Mouse (Mus musculus) adrenal gland, postnatal 36 days (tissue): Measurements from ENCODE around the gene Six3. TPM values are rescaled to one million over a fixed set of nuclear protein-coding genes. Genes with fewer than 3 reads are reported as not detected.
A peak's percentile ranks its signal among the peaks of the same experiment; 100 is the strongest.

Experiments used
- DNase-seq, 2 experiments: peaks; one replicate each; pipeline ENCODE4 v3.0.0; 2021; ENCODE audit warnings: mixed read lengths in 1 of 2
- total RNA-seq, 2 experiments: library from RNA; stranded (reverse); gene quantifications; 2 replicates each; pipeline ENCODE4 v1.2.3; 2021

Six3 gene
- total RNA-seq, 2 experiments from 2014 or later, result not detected

DNA sequence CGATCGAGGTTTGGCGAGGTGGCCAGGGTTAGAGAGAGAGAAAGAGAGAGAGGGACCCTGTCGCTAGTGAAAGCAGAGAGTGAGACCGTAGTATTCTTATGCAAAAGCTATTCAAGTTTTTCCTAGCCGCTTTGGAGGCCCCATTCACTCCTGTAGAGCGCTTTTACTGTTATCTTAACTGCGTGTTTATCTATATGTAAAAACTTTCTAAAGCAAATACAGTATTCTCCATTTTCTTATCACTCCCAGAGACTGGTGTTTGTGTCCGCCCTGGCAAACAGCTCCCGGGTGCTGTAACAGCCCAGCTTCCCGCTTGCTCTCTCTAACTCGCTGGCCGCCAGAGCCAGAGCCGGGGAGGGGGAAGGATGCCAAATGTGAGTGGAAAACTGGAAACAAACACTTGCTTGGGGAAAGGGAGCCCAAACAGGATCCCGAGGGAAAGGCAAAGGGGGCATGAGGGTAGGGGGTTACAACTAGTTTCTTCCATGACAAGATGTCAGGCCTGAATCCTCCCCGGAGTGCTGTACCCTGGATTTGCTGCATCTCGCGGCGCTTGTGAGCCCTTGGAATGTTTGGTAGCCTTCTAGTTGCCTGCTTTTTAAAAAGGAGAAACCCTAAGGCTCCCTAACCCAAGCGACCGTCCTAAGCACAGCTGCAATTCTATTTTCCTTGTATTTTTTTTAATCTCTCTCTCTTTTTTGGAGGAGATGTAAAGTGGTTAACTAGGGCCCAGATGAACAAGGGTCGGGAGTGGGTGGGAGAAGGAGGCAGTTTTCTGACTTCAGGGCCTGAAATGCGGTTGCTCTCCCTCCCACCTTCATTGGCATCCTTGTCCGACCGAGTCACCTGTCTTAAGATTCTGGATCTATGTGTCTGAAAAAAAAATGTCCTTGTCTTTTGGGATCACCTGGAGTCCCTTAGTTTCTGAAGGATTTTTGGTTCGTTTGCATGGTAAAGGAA, 11.9 kb downstream of the Six3 start:
- DNase-seq, result no peak

DNA sequence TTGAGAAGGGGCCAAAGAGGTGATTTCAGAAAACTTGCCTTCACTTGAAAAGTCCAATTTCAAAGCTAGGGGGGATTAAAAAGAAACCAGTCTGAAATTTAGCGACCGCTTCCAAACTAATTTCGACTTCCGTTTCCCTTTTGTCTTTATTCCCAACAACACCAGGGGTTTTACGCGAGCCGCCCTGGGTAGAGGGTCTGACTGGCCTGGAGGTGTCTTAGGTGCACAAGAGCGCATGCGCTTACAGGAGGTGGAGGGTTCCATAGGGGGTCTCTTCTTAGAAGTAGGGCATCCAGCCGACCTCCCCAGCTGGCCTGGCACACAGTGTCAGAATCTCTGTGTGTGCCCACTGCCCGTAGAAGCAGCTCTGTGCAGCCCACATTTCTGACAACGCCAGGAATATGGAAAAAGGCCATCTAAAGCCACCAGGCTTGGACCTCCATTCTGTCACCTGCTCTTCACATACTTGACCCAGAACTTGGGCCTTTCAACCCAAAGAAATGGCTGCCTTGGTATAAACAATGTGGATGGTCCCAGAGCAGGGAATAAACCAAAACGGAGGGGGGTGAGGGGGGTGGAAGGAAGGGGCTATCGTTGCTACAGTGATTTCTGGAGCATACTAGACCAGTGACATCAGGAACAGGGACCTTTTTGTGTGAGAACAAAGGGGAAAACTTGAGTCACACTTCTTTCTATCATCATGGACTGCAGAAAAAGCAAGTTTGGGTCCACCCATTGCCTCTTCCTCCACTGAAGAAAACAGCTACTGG, 12.9 kb downstream of the Six3 start:
- DNase-seq, result no peak

DNA sequence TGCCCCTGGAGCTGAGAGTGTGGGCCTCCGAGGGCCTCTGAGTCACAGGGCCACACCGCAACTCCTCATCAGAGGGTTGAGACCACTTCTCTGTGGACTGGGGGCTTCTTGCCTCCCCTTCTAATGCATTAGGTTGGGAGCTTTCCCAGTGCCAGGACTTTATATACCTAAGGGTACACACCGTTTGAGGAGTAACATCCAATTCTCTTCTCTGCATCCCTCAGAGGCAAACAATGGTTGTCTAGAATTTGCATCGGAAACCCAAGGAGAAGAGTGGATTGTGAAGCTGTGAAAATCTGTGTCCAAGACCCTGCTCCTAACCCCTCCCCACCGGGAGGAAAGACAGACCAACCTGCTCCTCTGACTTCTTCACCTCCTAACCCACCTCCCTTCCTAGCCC, 14.3 kb downstream of the Six3 start:
- DNase-seq, result no peak

DNA sequence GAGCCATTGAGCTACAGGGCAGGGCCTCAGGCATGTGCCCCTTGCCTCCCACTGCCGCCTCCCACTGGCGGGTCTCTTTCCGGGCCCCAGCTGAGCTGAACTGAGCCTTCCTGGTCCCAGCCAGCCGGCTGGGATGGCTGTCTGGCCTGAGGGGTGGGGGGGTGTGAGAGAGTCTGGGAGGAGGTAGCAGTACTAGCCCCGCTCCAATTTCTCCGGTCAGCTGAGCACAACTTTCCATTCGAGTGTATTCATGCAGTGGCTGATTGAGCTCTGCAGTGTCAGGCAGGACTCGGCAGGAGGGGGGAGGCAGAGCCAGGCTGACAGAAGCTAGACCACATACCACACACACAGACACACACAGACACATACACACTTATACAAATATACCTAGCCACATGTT, 15.4 kb downstream of the Six3 start:
- no peak for DNase-seq

DNA sequence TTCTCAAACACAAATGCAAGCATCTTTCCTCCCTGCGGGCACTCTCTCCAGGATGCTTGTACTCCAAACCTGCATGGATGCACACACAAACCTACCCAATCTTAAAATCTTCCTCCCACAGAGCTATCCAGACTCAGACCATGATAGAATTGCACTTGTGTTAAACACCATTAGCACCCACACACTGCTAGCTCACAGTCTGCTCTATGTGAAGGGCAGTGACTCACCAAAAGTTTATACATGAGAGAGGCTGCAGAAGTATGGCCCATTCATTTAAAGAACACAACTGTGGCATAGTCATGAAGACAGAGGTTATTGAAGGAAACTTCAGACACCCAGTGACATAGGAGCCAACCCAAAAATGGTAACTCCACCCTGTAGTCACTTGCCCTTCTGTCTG, 16.0 kb downstream of the Six3 start:
- no peak for DNase-seq

DNA sequence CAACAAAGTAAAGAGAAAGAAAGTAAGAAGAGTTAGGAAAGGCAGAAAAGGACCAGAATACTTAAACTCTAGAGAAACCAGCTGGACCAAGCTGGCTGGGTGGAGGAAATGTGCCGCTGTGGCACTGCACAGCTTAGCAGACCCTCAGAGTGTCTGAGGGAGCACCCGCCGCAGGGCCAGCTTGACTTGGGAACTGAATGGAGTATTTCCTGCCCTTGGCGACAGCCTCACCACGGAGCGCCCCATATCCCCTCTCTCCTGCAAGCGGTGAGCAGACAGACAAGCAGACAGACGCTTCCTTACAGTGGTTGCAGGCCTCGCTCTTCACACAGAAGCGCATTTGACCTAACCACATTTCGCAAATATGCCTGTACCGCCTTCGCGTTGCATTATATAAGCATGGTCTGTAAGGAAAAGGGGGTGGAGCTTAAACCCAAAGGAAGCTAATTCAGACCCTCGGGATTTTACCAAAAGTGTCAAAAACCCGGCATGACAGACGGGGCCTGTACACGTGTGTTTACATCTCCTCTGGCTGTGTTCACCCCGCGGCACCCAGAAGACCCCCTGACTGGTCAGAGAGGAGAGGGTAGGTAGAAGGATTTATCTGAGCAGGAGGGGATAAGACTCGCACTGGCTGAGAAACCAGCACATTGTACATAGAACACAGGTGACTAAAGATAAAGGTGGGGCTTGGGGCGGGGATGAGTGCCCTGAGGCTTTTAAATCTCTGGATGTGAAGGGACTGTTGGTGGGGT, 17.1 kb downstream of the Six3 start:
- DNase-seq, result no peak

DNA sequence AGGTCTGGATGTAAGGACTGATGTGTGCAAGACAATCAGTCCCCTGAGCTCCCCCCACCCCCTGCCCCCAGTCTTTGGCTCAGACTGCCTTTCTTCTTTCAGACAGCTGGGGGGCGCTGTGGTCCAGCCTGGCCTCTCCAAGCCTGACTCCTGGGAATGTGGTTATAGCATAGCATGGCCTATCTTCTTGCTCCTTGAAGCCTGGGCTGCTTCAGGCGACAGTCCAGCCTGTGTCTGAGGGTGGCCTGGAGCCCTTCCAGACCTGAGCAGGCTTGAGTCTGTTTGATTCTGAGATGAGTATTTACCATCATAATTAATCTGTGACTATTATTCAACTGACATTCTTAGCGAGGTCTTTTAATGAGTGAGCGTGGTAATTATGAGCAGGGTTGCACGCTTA, 17.7 kb downstream of the Six3 start:
- DNase-seq, result no peak

DNA sequence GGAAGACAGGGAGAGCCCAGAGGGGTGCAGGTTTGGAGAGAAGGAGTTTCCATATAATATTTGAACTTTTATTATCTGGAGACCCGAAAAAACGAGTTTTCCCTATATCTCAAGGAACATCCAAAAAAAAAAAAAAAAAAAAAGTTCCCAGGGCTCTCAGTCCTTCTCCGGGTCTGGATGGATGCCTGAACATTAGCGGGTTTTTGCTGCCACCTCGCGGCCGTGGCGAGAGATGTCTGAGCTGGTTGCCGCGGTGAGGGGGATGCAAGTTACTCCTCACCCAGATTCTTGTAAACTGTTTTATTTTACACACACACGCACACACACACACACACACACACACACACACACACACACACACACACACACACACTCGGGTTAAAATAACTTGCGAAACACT, 20.2 kb downstream of the Six3 start:
- DNase-seq, result peak; percentile 82 to 89

DNA sequence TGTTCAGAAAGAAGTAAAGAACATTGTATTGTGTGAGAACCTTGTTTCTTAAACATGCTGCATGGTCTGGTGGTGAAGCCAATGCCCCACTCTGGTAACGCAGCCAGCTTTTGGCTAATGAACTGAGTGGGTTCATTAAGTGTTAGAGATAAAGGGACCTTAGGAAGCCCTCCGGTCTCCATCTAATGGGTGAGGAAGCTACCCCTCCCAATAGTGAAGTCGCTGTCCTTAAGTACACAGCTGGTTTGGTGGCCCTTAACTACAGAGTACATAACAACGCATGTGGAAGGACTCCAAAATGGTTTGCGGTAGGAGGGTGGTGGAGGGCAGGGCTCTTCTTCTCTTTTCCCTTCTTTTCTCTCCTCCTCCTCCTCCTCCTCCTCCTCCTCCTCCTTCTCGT, 24.5 kb downstream of the Six3 start:
- DNase-seq, result no peak

DNA sequence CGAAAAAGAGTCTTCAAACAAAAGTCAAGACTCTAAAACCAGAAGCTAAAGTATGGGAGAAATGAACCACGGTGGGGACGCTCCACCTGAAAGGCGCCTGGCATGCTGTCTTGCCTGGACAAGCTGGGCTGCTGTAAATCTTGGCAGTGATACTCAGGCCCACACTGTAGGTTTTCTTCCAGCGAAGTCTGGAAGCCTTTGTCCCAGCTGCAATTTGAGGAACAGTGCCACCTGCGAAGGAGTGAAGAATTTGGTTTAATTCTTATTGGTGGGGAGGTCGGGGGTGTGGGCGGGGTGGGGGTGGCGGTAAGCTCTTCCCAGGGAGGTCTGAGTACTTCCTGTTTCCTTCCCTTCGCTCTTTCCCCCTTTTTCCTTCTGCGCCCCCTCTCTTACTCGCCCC, 31.9 kb downstream of the Six3 start:
- no peak for DNase-seq

DNA sequence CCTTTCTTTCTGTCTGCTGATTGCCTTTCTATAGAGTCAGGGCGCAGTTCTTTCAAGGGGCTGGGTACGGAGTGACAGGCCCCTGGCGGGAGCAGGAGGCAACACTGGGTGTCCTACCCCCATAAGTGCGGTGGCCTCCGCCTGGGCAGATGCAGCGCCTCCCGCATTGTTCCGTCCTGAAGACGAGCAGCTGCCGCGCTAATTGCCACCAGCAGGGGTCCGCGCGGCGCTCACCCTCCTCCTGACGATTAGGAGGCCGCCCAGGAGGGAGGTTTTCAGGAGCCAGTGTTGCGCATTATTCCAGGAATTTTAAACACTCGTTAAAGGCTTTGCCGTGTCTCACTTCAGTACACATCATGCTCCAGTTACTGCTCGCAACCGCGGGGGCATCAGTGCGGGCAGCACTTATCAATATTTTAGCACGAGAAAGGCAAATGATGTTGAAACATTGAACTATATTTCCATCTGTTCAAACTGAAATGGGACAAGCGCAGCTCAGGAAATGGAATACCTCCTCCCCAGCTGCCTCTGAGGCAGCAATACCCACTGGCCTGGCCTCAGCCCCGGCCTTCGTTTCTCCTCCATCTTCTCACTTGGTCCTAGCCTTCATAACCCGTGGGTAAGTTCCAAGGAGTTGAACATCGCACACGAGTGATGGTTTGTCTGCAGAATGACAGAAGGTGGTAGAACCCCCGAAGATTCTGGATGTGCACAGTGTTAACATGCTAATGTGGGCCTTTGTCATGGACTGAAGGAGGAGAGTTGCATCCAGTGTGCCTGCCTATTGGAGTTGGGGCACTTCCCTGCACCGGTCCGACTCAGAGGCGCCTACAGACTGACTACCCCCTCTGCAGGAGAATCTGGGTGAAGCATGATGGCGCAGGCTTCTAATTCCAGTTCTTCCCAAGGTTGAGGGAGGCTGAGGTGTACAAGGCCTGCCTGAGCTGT, 32.6 kb downstream of the Six3 start:
- DNase-seq, result peak; percentile 58 to 59

DNA sequence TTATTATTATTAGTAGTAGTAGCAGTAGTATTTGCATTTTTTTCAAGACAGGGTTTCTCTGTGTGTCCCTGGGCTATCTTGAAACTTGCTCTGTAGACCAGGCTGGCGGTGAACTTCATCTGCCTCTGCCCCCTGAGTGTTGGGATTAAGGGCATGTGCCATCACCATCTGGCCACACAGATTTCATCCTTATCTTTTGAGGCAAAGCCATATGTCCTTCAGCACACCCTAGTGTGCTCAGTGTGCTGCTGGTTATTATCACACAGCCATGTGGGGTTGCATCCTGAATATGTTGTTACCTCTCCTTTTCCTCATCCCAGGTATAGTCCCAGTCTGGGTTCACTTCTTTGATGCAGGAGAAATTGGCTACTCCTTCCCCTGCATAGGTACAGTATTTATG, 46.6 kb downstream of the Six3 start:
- no peak for DNase-seq

DNA sequence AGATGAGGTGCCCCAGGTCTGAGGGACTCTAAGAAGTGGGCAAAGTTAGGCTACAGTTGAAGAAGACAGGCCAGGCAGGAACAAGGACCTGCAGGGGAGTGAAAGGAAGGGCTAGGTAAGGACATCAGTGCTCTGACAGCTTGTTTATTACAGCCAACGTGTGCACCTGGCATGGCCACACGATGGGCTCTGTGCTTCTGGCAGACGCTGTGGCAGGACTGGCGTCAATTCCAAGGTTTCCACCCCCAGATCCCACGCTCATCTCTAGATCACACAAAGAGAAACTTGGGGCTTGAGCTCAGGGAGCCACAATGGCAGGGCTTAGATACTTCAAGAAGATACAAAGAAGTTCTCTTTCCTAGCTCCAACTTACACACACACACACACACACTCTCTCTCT, 48.1 kb downstream of the Six3 start:
- DNase-seq, result no peak

DNA sequence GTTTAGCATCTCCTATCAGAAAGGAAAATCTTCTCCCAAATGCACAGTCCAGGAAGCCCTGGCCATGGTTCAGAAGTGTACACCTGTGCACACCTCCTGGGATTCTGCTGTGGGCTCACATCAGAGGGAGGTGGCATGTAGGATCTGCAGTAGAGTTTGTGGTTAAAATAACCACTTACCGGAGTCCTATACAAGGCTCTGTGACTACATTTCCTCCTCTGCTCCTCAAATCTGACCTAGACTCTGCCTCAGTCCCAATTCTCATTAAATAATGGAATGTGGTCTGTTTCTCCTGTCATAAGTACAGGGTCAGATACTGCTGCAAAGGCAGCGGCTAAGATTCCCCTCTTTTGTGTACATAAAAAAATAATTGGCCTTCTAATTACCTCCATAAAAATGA, 50.8 kb downstream of the Six3 start:
- no peak for DNase-seq

DNA sequence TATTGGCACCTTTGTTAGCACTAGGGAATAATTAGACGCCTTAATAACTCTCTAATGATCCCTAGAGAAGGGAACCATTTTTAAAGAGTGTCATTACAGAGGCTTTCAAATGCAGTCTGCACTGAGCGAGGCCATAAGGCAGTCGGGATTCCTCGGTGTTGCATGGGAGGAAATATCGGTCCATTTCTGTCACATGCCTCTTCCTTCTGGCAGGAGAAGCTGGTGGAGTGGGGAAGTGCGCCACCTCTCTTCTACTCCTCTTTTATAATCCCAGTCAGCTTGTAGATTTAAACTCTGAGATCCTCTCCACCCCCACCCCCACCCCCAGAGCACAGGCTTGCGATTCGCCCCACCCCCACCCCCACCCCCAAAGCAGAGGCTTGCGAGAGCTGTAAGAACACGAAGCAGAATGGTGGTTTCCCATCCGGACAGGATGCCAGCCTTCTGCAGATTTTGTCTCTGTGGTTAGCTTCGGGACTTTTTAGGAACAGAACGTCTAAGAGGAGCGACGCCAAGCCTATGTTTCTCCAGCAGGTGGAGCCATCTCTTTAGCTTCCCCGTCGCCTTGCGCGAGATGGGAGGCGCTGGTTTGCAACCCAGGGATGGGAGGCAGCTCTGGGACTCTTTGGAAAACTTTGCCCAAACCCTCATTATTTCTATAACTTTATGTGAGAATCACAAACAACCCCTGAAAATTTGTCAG, 51.4 kb downstream of the Six3 start:
- peak; percentile 75 to 80 for DNase-seq

Other genes with a start within 250 kb of the Six3 start
- not detected for gene Six2, start 74.7 kb downstream of the Six3 start, total RNA-seq